Mouse (Mus musculus): ENCODE measurements around the gene Aff4. TPM values are rescaled to one million over a fixed set of nuclear protein-coding genes. Genes with fewer than 3 reads are reported as not detected.
A peak's percentile ranks its signal among the peaks of the same experiment; 100 is the strongest.

Aff4 gene
- polyA plus RNA-seq, 1 experiment from 2014 or later: 50.7 TPM

DNA sequence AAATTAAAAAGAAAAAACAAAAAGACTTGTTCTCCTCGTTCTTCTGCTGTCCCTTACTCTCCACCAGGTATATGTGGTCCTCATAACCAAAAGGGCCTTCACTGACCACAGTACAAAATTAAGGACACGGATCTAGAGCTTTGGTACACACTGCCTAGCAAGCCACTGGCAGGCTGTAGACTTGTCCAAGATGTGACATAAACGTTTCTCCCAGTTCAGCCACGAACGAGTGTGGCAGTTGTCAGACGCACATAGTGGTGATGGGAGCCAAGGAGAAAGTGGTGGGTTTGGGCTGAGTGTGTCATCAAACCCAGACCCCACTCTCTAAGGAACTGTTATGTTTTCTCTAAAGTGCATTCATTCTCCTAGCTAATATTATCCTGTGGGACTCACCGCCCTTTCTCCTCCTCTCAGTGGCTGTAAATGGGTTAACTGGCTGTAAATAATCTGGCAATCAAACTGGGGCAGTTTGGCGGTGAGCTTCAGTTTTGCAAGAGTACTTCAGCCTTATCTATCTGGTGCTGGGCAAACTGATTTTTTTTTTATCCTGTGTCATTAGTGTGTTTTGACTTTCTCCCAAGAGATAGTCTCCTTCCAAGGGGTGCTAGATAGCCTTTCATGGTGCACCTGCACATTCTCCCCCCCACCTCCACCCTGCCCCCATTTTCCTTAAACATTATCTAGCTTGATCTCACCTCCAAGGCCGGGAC, 80.9 kb downstream of the Aff4 start:
- Histone ChIP-seq H3K4me3 (peak overlapping the region; percentile 89), H3K9ac (no peak overlapping the region; the same call in 1 of the 2 replicates)
- ATAC-seq (ENCODE audit: insufficient number of reproducible peaks, low FRiP score, low TSS enrichment, low read depth): peak; percentile 3; the same call in 1 of the 2 replicates

DNA sequence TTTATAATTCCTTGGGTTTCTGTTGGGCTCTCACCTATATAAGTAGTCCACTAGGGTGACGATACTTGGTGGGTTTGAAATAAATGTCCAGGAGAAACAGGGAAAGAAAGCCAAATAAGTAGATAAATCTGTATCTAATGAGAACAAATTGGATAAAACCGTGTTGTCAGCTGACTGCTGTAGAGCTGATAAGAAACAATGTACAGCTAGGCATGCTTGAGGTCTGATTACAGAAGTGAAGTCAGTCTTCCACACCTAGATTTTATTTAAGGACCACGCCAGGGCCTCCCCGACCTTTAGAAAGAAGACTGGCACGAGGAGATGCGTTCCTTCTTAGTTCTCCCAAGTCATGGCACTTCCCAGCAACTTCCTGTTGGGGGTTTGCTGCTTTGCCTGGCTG, 82.4 kb downstream of the Aff4 start:
- no peak overlapping the region for H3K4me3 ChIP-seq
- no peak overlapping the region for H3K27ac ChIP-seq
- WGBS: 58% methylated on average over 6 of the region's 6 CpGs
- no peaks in the 10 kb centered on the region for H3K27me3 ChIP-seq
- H3K9me3 ChIP-seq: no peaks in the 10 kb centered on the region
- H3K9ac ChIP-seq: no peak overlapping the region
- H3K36me3 ChIP-seq: peaks cover 8% of the 10 kb centered on the region
- no peak overlapping the region for H3K4me2 ChIP-seq
- H3K4me1 ChIP-seq: peaks cover 20% of the 10 kb centered on the region
- ATAC-seq (ENCODE audit: insufficient number of reproducible peaks, low FRiP score, low TSS enrichment, low read depth): no peak

More for the DNA sequence above, 80.9 kb downstream of the Aff4 start:
- no peaks in the 10 kb centered on the region for H3K9me3 ChIP-seq
- H3K36me3 ChIP-seq: peaks cover 9% of the 10 kb centered on the region
- WGBS: 12% methylated on average over 9 of the region's 9 CpGs
- H3K27me3 ChIP-seq: no peaks in the 10 kb centered on the region
- peaks cover 20% of the 10 kb centered on the region for H3K4me1 ChIP-seq
- peak overlapping the region; percentile 62 for H3K4me2 ChIP-seq
- peak overlapping the region; percentile 75 for H3K27ac ChIP-seq

DNA sequence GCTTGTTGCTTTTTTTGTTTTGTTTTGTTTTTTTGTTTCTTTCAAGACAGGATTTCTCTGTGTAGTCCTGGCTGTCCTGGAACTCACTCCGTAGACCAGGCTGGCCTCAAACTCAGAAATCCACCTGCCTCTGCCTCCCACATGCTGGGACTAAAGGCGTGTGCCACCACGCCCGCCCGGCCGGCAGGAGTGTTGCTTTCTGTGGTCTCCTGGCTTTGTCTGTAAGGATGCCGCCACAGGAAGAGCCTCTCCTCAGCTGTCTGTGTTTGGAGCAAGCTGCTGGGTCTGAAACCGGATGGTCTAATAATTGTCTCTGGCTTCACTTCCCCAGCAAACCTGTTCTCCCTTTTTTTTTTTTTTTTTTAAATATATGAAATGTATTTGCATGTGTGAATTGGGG, 84.9 kb downstream of the Aff4 start:
- Histone ChIP-seq H3K9me3 (no peaks in the 10 kb centered on the region), H3K36me3 (no peaks in the 10 kb centered on the region), H3K4me3 (no peak overlapping the region), H3K4me1 (peaks cover 9% of the 10 kb centered on the region), H3K27ac (no peak overlapping the region), H3K27me3 (no peaks in the 10 kb centered on the region), H3K4me2 (no peak overlapping the region), H3K9ac (no peak overlapping the region)
- 81% methylated on average over 8 of the region's 8 CpGs for WGBS
- ATAC-seq (ENCODE audit: insufficient number of reproducible peaks, low FRiP score, low TSS enrichment, low read depth): no peak

DNA sequence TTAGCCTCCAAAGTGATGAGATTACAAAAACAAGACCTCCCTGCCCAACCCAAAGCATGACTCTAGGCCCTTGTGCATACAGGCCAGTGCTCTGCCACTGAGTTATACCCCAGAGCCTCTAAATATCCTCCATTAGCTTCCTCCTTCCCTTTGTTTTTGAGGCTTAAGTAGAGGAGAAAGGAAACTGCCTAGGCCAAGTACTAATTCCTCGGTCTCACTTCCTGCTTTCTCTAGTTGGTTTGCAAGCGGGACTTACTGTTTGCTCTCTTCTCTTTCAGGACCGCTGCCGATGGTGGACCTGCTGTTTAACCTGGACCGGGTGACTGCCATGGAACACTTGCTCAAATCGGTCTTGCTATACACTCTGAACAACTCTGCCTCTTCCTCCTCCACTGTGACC, 85.7 kb downstream of the Aff4 start:
- Histone ChIP-seq H3K27me3 (no peaks in the 10 kb centered on the region), H3K27ac (no peak overlapping the region), H3K4me1 (peaks cover 5% of the 10 kb centered on the region), H3K4me3 (no peak overlapping the region), H3K9ac (no peak overlapping the region), H3K36me3 (no peaks in the 10 kb centered on the region), H3K4me2 (no peak overlapping the region), H3K9me3 (no peaks in the 10 kb centered on the region)
- no peak for ATAC-seq (ENCODE audit: insufficient number of reproducible peaks, low FRiP score, low TSS enrichment, low read depth)
- WGBS: 89% methylated on average over 6 of the region's 6 CpGs

DNA sequence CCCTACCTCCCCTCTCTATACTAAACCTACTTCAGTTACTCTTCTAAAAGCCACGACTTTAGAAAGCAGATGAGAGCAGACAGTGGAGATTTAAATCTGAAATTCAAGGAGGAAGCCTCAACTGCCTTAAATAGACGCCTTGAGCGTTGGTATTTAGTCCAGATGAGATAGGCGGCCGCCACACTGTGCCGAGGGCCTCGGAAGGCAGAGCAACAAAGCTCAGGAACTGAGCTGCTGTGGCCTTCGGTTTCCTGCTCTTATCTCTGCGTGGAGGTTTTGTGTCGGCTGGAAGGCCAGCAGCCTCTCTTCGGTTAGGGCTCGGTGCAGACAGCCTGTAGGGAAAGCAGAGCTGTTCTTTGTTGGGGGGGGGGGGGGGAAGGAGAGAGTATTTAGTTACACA, 91.3 kb downstream of the Aff4 start:
- no peak overlapping the region for H3K4me3 ChIP-seq
- no peaks in the 10 kb centered on the region for H3K9me3 ChIP-seq
- H3K27me3 ChIP-seq: no peaks in the 10 kb centered on the region
- no peak overlapping the region for H3K4me2 ChIP-seq
- no peak overlapping the region for H3K9ac ChIP-seq
- no peaks in the 10 kb centered on the region for H3K36me3 ChIP-seq
- H3K4me1 ChIP-seq: no peaks in the 10 kb centered on the region
- WGBS: 36% methylated on average over 12 of the region's 12 CpGs
- ATAC-seq (ENCODE audit: insufficient number of reproducible peaks, low FRiP score, low TSS enrichment, low read depth): no peak
- H3K27ac ChIP-seq: no peak overlapping the region

DNA sequence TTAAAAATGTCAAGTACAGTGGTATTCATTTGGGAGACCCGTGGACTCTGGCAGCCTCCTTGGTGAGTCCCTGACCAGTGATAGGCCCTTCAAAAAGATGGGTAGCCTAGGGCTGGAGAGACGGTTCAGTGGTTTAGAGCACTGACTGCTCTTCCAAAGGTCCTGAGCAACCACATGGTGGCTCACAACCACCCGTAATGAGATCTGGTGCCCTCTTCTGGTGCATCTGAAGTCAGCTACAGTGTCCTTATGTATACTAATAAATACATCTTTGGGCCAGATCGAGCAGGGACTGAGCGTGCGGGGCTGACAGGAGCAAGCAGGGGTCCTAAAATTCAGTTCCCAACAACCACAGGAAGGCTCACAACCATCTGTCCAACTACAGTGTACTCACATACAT, 93.2 kb downstream of the Aff4 start:
- no peak overlapping the region for H3K9ac ChIP-seq
- no peaks in the 10 kb centered on the region for H3K36me3 ChIP-seq
- ATAC-seq (ENCODE audit: insufficient number of reproducible peaks, low FRiP score, low TSS enrichment, low read depth): no peak
- H3K4me2 ChIP-seq: no peak overlapping the region
- no peaks in the 10 kb centered on the region for H3K4me1 ChIP-seq
- H3K27ac ChIP-seq: no peak overlapping the region
- H3K4me3 ChIP-seq: no peak overlapping the region
- no peaks in the 10 kb centered on the region for H3K9me3 ChIP-seq
- H3K27me3 ChIP-seq: no peaks in the 10 kb centered on the region
- 38% methylated on average over 6 of the region's 6 CpGs for WGBS

DNA sequence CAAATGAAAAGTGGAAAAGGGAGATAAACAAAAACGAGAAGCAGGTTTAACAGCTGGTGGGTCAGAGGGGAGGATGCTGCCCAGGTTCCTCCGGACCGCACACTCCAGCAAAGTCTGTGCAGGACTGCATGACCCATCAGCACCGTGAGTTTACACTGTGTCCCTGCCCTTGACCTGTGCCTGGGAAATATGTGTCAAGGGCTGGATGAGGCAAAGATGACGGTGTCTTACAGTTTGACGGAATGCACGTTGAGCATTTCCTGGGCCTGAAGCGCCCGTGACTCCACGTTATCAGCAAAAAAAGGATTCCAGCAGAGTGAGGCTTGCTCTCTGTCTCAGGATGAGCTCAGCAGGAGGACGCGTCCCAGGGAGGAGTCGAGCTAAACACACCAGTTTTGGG, 94.9 kb downstream of the Aff4 start:
- no peaks in the 10 kb centered on the region for H3K27me3 ChIP-seq
- H3K9ac ChIP-seq: no peak overlapping the region
- ATAC-seq (ENCODE audit: insufficient number of reproducible peaks, low FRiP score, low TSS enrichment, low read depth): no peak
- no peaks in the 10 kb centered on the region for H3K36me3 ChIP-seq
- no peak overlapping the region for H3K4me2 ChIP-seq
- no peak overlapping the region for H3K4me3 ChIP-seq
- no peaks in the 10 kb centered on the region for H3K4me1 ChIP-seq
- H3K9me3 ChIP-seq: no peaks in the 10 kb centered on the region
- WGBS: 70% methylated on average over 13 of the region's 13 CpGs
- H3K27ac ChIP-seq: no peak overlapping the region

DNA sequence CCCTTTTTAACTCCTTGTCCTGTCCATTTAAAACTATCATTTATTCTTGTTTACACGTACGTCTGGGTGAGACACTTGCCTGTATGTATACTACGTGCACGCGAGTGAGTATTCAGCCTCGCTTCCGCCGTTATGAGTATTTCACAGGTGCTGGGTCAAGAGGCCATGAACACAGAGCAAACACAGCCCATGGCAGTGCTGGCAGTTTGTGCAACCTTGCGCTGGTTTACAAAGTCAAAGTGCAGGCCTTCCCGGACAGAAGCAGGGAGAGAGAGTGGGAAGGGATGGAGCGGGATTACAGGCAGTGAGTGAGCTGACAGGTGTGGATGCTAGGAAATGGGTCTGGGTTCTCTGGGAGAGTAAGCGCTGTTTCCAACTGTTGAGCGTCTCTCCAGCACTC, 95.5 kb downstream of the Aff4 start:
- Histone ChIP-seq H3K4me2 (no peak overlapping the region), H3K4me1 (no peaks in the 10 kb centered on the region), H3K4me3 (no peak overlapping the region), H3K9me3 (no peaks in the 10 kb centered on the region), H3K36me3 (no peaks in the 10 kb centered on the region), H3K27ac (no peak overlapping the region), H3K9ac (no peak overlapping the region), H3K27me3 (no peaks in the 10 kb centered on the region)
- ATAC-seq (ENCODE audit: insufficient number of reproducible peaks, low FRiP score, low TSS enrichment, low read depth): no peak
- WGBS: 87% methylated on average over 13 of the region's 13 CpGs

DNA sequence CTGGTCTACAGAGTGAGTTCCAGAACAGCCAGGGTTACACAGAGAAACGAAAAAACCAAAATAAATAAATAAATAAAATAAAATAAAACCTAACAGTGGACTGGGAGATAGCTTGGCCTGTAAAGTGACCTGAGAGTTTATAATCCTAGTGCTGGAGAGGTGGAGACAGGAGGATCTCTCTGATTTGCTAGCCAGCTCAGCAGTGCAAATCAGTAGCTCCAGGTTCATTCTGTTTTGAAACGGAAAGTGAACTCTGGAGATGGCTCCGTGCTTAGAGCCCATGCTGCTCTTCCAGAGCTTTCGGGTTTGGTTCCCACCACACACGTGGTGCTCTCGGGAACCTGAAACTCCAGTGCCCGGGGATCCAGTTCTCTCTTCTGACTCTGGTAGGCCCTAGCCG, 97.4 kb downstream of the Aff4 start:
- Histone ChIP-seq H3K36me3 (no peaks in the 10 kb centered on the region), H3K9ac (no peak overlapping the region), H3K27me3 (no peaks in the 10 kb centered on the region), H3K9me3 (no peaks in the 10 kb centered on the region), H3K27ac (no peak overlapping the region), H3K4me3 (no peak overlapping the region), H3K4me1 (no peaks in the 10 kb centered on the region), H3K4me2 (no peak overlapping the region)
- no peak for ATAC-seq (ENCODE audit: insufficient number of reproducible peaks, low FRiP score, low TSS enrichment, low read depth)
- WGBS: 86% methylated on average over 8 of the region's 8 CpGs

DNA sequence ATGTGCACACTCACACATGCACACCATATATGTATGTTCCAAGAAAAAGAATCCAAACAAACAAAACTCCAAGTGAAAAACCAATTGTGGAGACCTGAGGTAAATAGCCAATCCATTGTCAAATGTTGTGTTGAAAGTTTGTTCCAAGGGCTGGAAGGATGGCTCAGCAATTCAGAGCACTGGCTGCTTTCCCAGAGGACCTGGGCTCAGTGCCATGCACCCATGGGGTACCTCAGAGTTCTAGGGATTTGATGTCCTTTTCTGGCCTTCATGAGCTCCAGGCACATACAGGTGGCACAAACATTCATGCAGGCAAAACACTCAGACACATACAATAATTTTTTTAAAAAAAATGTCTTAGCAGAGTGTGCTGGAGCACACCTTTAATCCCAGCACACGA, 97.9 kb downstream of the Aff4 start:
- no peaks in the 10 kb centered on the region for H3K9me3 ChIP-seq
- no peak overlapping the region for H3K4me3 ChIP-seq
- no peaks in the 10 kb centered on the region for H3K4me1 ChIP-seq
- ATAC-seq (ENCODE audit: insufficient number of reproducible peaks, low FRiP score, low TSS enrichment, low read depth): no peak
- H3K36me3 ChIP-seq: no peaks in the 10 kb centered on the region
- WGBS: 81% methylated on average over 1 of the region's 1 CpGs
- H3K27me3 ChIP-seq: no peaks in the 10 kb centered on the region
- no peak overlapping the region for H3K27ac ChIP-seq
- no peak overlapping the region for H3K9ac ChIP-seq
- H3K4me2 ChIP-seq: no peak overlapping the region

DNA sequence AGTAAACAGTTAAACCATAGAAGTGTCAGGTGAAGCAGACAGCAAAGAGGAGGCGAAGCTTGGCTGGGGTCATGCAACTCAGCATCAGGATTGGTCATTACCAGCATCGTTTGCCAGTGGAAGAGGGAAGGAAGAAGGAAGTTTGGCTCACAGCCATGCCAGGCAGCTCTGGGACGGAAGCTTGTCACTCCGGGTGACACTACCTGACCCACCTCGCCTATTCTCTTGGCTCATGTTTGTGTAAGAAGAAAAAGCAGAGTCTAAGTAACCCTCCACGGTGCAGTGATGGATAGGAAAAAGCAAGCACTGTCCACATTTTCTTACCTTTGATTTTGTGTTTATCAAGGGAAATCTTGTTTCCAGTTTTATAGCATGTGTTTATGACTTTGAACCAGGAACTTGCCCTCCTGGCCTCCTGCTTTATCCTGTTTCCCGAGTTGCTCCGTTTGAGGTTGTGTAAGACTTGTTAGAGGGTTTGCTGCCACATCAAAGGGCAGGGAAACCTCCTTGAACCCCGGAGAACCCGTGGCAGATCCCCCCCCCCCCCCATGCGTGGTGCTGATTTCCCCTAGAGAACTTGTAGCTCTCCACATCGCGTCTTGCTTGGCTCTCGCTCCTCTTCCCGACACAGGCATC, 99.6 kb downstream of the Aff4 start:
- Histone ChIP-seq H3K4me1 (no peaks in the 10 kb centered on the region), H3K4me2 (no peak overlapping the region), H3K9me3 (no peaks in the 10 kb centered on the region), H3K27ac (no peak overlapping the region), H3K9ac (no peak overlapping the region), H3K27me3 (no peaks in the 10 kb centered on the region), H3K4me3 (no peak overlapping the region), H3K36me3 (no peaks in the 10 kb centered on the region)
- ATAC-seq (ENCODE audit: insufficient number of reproducible peaks, low FRiP score, low TSS enrichment, low read depth): no peak
- 28% methylated on average over 15 of the region's 15 CpGs for WGBS

DNA sequence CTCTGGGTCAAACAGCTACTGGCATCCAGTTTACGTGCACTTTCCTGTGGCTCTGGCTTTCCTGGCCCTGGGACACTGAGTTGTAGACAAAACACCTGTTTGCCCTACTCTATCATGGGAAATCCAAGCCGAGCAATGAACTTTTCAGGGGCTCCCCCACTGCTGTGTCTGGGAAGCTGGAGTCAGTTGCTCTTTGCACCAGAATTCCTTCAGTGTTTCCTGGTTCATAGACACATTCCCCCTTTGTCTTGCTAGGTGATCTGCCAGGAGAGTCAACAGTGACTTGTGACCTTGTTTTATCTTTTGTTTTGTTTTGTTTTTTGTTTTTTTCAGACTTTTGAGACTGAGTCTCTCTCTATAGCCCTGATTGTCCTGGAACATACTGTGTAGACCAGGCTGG, 100.7 kb downstream of the Aff4 start:
- Histone ChIP-seq H3K9ac (no peak overlapping the region), H3K4me2 (no peak overlapping the region), H3K36me3 (no peaks in the 10 kb centered on the region), H3K4me1 (no peaks in the 10 kb centered on the region), H3K27me3 (no peaks in the 10 kb centered on the region), H3K4me3 (no peak overlapping the region), H3K27ac (no peak overlapping the region), H3K9me3 (no peaks in the 10 kb centered on the region)
- 47% methylated on average over 2 of the region's 2 CpGs for WGBS
- no peak for ATAC-seq (ENCODE audit: insufficient number of reproducible peaks, low FRiP score, low TSS enrichment, low read depth)
